Mouse (Mus musculus) right cerebral cortex, postnatal 14 days (tissue): Measurements from ENCODE around the gene Taok3.
A peak's percentile ranks its signal among the peaks of the same experiment; 100 is the strongest.

Experiments
- DNase-seq: peaks from one replicate; pipeline ENCODE4 v3.0.0; 2022

The Taok3 gene

DNA sequence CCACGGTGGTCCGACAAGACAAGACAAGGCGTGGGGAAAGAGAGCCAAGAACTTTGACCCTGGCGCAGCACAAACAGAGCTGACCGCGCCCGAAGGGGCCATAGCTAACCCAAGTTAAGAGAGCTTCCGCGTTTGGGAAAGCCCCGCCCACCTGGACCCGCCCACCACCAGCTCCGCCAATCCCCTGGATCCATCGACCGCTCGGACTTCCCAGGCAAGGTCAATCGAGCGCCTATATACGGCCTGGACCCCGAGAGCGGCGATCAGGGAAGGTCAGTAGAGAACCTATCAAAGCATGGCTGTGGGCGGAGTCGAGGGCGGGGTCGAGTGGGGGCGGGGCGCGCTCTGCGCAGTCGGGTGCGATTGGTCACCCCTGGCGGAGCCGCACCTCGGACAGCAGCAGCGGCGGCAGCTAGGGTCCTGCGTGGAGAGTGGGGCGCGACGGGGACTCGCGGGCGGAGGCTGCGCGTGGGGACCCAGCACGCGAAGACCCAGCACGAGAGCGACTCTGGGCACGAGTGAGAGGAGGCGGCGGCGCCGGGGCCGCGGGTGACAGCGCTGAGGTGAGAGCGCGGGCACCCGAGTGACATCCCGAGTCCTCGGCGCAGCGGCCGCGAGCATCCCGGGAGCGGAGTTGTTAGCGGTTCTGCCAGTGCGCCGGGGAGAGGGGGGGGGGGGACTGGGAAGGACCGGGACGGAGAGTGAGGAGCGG, at the start of gene Taok3:
Taok3 (plus strand) TSS at position 353 of the 712 bp plus-strand sequence.
- DNase-seq: peak; percentile 99

- no peak for DNase-seq
These were observed 32.2 kb upstream of the Taok3 start for GRCm38 (mm10) chr5:117087718-117088117.

DNA sequence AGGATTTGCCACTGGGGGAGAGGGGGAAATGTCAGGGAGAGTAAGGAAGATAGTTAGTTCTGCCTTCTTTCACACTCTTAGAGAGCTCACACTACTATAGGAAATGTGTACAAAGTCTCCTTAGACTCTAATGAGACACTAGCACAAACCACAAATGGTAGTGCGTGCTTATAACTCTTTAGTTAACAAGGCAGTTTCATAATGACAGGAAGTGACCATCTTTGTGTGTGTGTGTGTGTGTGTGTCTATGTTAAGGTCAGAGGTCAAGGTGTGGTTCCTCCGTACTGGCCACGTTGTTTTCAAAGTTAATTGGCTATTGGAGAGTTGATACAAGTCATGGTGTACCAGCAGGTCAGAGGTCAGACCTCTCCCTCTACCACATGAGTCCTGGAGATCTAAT, 30.8 kb upstream of the Taok3 start:
- DNase-seq: no peak

GRCm38 (mm10) chr5:117089786-117090185, 30.1 kb upstream of the Taok3 start:
- DNase-seq: no peak

DNA sequence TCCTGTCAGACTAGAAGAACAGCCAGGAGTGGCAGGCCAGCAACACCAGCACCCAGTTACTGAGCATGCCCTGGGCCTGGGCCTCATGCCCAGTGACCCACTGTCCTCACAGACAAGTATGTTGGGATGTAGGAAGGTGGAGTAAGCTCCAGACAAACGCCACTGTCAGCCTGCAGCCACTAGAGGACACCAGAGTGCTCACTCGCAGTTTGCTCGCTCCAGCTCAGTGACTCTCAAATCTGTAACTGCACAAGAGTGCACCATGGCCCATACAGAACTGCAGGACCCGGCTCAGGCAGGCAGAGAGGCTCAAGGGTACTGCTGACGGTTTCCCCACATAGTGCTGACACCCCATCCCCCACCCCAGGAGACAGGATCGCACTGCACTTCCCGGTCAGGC, 25.5 kb upstream of the Taok3 start:
- peak; percentile 62 for DNase-seq

DNA sequence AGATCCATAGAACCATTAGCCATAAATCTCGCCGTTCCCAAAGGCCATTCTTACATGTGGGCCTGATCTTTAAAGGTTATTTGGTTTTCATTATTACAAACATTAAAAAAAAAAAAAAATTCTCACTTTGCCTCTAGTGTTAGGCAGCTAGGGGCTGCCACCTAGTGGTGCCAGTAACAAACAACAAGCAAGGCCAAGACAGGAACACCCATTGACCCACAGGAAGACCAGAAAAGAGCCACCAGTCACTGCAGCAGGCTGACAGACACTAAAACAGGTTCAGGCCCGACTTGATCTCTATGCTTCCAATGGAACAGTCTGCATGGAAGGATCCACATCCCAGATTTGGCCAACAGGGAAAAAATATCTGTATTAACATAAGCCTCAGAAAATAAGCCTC, 23.2 kb upstream of the Taok3 start:
- peak; percentile 39 for DNase-seq

GRCm38 (mm10) chr5:117099008-117099407, 20.9 kb upstream of the Taok3 start:
- DNase-seq: no peak

- no peak for DNase-seq
These were observed 20.2 kb upstream of the Taok3 start for GRCm38 (mm10) chr5:117099742-117100141.

- DNase-seq: no peak
These were observed 16.6 kb upstream of the Taok3 start for GRCm38 (mm10) chr5:117103194-117103929.

GRCm38 (mm10) chr5:117104329-117104728, 15.6 kb upstream of the Taok3 start:
- no peak for DNase-seq

DNA sequence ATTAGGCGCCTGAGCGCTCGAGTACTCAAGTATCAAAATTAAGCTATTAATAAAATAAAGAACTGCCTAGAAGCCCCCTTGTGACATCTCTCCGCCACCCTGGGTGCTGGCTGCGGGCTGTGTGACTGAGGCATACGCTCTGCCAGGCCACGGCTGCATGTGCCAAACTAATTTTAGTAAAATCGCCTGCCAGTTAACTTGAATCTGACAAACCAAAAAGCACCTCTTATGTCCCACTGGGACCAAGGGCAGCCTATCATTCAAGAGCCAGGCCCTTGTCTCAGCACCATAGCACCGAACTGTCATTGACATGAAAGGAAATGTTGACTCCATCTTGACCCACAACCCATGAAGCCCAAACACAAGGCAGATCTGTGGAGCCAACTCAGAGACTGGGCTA, 14.2 kb upstream of the Taok3 start:
- DNase-seq: no peak

DNA sequence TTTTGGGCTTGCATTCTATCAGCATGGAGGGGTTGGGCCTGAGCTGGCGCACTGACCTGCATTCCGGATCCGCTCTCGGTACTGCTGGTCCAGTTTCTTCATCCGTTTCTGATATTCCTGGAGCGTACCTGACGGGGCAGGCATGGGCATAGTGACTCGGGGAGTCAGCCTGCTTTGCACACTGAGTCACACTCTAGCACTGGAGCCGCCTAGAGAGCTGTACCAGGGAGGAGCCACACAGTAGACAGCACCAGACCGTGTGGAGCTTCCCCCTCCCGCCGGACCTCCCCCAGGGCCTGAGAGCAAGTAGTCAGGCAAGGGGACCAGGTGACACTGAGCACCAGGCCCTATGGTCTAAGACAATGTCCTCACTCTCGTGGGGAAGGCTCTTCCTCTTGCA, 11.6 kb upstream of the Taok3 start:
- DNase-seq: no peak

- no peak for DNase-seq
These were observed 11.2 kb upstream of the Taok3 start for GRCm38 (mm10) chr5:117108731-117109130.

GRCm38 (mm10) chr5:117109522-117109921, 10.4 kb upstream of the Taok3 start:
- no peak for DNase-seq

DNA sequence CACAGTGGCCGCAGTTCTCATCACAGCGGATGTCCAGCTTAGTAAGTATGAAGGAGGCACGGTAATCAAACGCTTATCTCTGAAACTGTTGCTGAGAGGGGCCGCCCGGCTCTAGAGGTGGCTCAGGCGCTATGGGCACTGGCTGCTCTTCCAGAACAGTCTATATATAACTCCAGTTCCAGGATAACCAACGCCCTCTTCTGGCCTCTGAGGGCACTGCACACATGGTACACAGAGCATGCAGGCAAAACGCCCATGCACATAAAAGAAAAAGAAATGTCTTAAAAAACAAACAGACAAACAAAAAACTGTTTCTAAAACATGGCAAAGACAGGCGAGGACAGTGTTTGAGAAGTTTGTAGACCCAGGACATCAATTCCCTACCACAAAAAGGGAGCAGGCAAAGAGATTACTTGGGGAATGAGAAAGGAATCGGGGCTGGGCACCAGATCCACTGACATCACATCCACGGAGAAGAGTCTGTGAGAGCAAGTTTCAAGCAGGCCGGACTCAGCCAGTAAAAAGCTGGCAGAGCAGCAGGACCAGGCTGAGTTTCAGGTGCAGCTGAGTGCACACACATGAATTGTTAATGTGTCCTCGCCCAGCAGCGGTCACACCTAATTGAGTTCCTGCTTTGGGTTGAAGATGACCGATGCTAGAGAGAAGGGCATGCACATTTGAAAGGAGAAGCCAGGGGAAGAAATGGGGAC, 8.7 kb upstream of the Taok3 start:
- DNase-seq: no peak

- no peak for DNase-seq
These were observed 8.2 kb upstream of the Taok3 start for GRCm38 (mm10) chr5:117111774-117112112.

GRCm38 (mm10) chr5:117113330-117113729, 6.6 kb upstream of the Taok3 start:
- no peak for DNase-seq

GRCm38 (mm10) chr5:117114581-117115192, 5.2 kb upstream of the Taok3 start:
- no peak for DNase-seq

DNA sequence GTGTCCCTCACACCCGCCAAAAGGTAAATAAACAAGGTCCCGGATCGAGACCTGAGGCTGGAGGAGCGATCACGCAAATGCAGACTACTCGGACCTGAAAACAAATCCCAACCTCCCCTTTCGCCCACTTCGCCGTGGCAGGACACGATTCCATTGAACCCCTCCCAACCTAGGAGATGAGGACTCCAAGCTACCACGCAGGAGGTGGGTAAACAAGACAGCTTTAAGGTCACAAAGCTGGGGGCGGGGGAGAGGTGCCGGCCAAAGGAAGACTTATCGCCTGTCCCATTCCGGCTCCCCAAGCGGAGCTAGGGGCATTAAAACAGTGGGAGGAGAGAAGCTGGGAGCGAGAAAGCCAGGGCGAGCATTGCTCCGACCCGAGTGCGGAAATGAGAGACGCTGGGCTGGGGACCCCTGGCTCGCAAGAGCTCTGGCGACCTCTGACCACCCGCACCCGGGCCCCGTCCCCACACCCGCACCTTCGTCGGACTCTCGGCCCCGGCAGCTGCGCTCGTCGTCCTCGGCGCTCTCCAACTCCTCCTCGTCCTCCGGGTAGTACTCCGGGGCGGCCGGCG, 4.6 kb upstream of the Taok3 start:
- no peak for DNase-seq

- DNase-seq: peak; percentile 97
These were observed 4.0 kb upstream of the Taok3 start, which contains the start of gene Suds3 for GRCm38 (mm10) chr5:117115836-117116366. TSS of gene Suds3 (minus strand) at chr5:117116113.

GRCm38 (mm10) chr5:117116660-117117059, 3.3 kb upstream of the Taok3 start:
- no peak for DNase-seq

DNA sequence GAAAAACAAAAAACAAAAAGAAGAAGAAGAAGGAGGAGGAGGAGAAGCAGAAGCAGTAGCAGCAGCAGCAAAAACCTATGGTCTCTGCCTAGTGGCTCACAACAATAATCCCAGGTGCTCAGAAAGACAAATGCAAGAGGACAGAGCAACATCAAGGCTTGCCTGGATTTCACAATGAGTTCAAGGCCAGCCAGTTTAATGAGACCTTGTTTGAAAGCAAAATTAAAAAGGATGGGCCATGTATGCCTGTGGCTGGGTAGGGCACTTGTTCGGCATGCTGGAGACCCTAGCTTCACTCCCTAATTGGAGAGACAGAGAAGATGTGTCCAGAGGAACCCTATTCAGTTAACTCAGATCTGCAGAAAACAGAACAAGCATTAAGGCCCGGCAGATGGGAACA, 2.7 kb upstream of the Taok3 start:
- DNase-seq: no peak

GRCm38 (mm10) chr5:117117716-117118115, 2.2 kb upstream of the Taok3 start:
- no peak for DNase-seq
